Mouse (Mus musculus) hindlimb bud, embryonic 11.5 days (tissue): ENCODE data around the gene Socs7.

Experiments
- DNase-seq: peaks from one replicate; pipeline ENCODE4 v3.0.0-alpha.2; 2012; ENCODE audit warnings: low read depth, low spot score; ENCODE audit errors: extremely low spot score

Socs7 gene

GRCm38 (mm10) chr11:97415712-97416636, 53.6 kb downstream of the Socs7 start:
- DNase-seq, result no peak

- no peak for DNase-seq
Observed at GRCm38 (mm10) chr11:97416637-97417035, 54.3 kb downstream of the Socs7 start.

- DNase-seq, result no peak
Observed at GRCm38 (mm10) chr11:97418834-97419539, 56.6 kb downstream of the Socs7 start.

- no peak for DNase-seq
Observed at GRCm38 (mm10) chr11:97419540-97419900, 57.2 kb downstream of the Socs7 start.

- DNase-seq, result no peak
Observed at GRCm38 (mm10) chr11:97422507-97422906, 60.2 kb downstream of the Socs7 start.

GRCm38 (mm10) chr11:97424092-97424692, 61.8 kb downstream of the Socs7 start:
- DNase-seq, result no peak

GRCm38 (mm10) chr11:97424802-97425201, 62.5 kb downstream of the Socs7 start:
- no peak for DNase-seq

- no peak for DNase-seq
Observed at GRCm38 (mm10) chr11:97427794-97428725, 65.7 kb downstream of the Socs7 start.

- no peak for DNase-seq
Observed at GRCm38 (mm10) chr11:97428726-97429077, 66.4 kb downstream of the Socs7 start.

- DNase-seq, result no peak
Observed at GRCm38 (mm10) chr11:97429615-97430014, 67.3 kb downstream of the Socs7 start.

- no peak for DNase-seq
Observed at GRCm38 (mm10) chr11:97432015-97432414, 69.7 kb downstream of the Socs7 start.

GRCm38 (mm10) chr11:97432983-97433539, 70.7 kb downstream of the Socs7 start:
- no peak for DNase-seq

GRCm38 (mm10) chr11:97434121-97434520, 71.8 kb downstream of the Socs7 start:
- no peak for DNase-seq

- no peak for DNase-seq
Observed at GRCm38 (mm10) chr11:97434704-97435454, 72.5 kb downstream of the Socs7 start.

GRCm38 (mm10) chr11:97435808-97436491, 73.6 kb downstream of the Socs7 start:
- no peak for DNase-seq

- no peak for DNase-seq
Observed at GRCm38 (mm10) chr11:97437745-97438144, 75.4 kb downstream of the Socs7 start.

GRCm38 (mm10) chr11:97438868-97439267, 76.5 kb downstream of the Socs7 start:
- DNase-seq, result no peak

- DNase-seq, result no peak
Observed at GRCm38 (mm10) chr11:97439935-97440334, 77.6 kb downstream of the Socs7 start.

- DNase-seq, result no peak
Observed at GRCm38 (mm10) chr11:97440441-97440881, 78.1 kb downstream of the Socs7 start.
